Mouse (Mus musculus): ENCODE data around the gene Gm26920. TPM values are rescaled to one million over a fixed set of nuclear protein-coding genes. Genes with fewer than 3 reads are reported as not detected.
A peak's percentile ranks its signal among the peaks of the same experiment; 100 is the strongest.

Gm26920 gene
- polyA plus RNA-seq, 1 experiment, result 0.05 TPM

DNA sequence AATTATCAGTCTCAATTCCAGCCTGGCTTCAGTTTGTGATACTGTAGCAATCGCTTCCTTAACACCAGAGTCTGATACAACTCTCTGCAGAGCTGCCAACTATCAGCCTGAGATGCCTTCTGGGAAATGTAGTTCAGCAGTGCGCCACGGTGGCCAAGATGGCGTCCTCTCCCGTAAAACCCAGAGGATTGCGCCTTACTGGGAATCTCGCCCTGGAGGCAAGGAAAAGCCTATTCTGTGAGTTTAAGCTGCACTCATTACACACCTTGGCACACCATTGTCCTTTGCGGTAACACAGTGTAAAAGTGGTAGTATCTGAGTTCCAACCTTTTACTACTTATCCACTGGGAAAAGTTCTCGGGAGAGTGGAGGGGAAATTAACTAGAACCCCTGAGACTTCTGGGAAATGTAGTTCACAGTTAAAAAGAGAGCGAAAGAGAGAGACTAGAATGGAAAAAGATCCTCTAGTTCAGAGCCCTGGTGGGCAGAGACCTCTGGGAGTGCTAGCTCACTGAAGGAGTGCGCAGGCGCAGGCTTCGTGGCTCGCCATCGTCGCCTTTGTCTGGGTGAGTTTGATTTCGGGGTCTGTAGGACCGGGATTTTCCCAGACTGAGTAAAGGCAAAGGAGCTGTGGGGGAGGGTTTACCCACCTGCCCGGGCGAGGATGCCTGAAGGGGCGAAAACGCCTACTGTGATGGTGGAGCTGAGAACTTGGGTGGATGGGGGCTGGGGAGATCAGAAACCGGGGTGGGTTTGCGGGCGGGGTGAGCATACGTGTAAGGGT lies 4.6 kb upstream of the Gm26920 start, which contains the start of gene Zfp260:
Zfp260 (plus strand) TSS at position 132 of the 784 bp plus-strand sequence.
- TF ChIP-seq USF1 (IDR thresholded peaks at IDR 0.05; ENCODE audit: low read depth) (no peak), MAX (IDR thresholded peaks at IDR 0.05) (no peak), FOSL1 (IDR thresholded peaks at IDR 0.05; ENCODE audit: insufficient read depth, low read length, poor library complexity, severe bottlenecking) (no peak), MYOG (IDR thresholded peaks at IDR 0.05; ENCODE audit: control insufficient read depth, extremely low read depth, insufficient read length) (no peak), MYOD1 (IDR thresholded peaks at IDR 0.05; ENCODE audit: control insufficient read depth, insufficient read length, low read depth) (no peak), CTCF (IDR thresholded peaks at IDR 0.05; ENCODE audit: control insufficient read depth, insufficient read depth, insufficient read length) (no peak), CEBPB (IDR thresholded peaks at IDR 0.05; ENCODE audit: low read depth) (no peak)
- peak within 1 kb of the TSS; percentile 64 for H3K4me3 ChIP-seq (ENCODE audit: insufficient read depth, poor library complexity, severe bottlenecking)
- no peaks in the 10 kb centered on the region for H3K27me3 ChIP-seq (ENCODE audit: control insufficient read depth, insufficient read depth, insufficient read length)
- peaks cover 18% of the 10 kb centered on the region for H3K36me3 ChIP-seq (ENCODE audit: control insufficient read depth, insufficient read depth)
- peak within 1 kb of the TSS; percentile 92 for H3ac ChIP-seq (ENCODE audit: control insufficient read depth, insufficient read length, low read depth)
- peaks cover 31% of the 10 kb centered on the region for H3K79me3 ChIP-seq (ENCODE audit: low read depth)
- peaks cover 44% of the 10 kb centered on the region for H3K79me2 ChIP-seq (ENCODE audit: control insufficient read depth, insufficient read depth)

DNA sequence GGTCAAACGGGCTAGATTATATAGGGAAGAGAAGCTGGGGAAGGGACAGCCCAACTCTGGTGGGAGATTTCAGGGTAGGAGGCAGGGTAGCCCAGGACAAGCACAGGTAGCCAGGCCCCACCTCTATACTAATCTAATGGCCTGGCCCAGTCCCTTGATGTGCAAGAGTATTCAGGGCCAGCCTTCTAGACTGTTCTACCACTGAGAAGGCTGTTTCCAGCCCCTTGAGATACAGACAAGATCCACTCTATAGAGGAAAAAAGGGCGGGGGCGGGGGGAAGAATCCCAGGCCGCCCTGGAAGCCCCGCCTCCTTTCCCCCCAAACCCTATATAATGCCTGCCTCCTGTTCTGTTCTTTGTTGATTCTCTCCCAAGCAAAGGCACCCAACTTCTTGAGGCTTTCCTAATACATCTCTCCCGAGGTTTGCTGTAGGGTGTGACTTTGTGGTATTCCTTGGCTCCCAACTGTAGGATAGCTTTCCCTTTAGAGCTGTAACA lies 3.8 kb upstream of the Gm26920 start:
- no peaks in the 10 kb centered on the region for H3K27me3 ChIP-seq (ENCODE audit: control insufficient read depth, insufficient read depth, insufficient read length)
- no peak for TF ChIP-seq USF1 (IDR thresholded peaks at IDR 0.05; ENCODE audit: low read depth)
- no peak for TF ChIP-seq MYOG (IDR thresholded peaks at IDR 0.05; ENCODE audit: control insufficient read depth, extremely low read depth, insufficient read length)
- peaks cover 27% of the 10 kb centered on the region for H3K79me3 ChIP-seq (ENCODE audit: low read depth)
- no peak overlapping the region for H3ac ChIP-seq (ENCODE audit: control insufficient read depth, insufficient read length, low read depth)
- peaks cover 10% of the 10 kb centered on the region for H3K36me3 ChIP-seq (ENCODE audit: control insufficient read depth, insufficient read depth)
- H3K4me3 ChIP-seq (ENCODE audit: insufficient read depth, poor library complexity, severe bottlenecking), result no peak overlapping the region
- H3K79me2 ChIP-seq (ENCODE audit: control insufficient read depth, insufficient read depth), result peaks cover 45% of the 10 kb centered on the region

DNA sequence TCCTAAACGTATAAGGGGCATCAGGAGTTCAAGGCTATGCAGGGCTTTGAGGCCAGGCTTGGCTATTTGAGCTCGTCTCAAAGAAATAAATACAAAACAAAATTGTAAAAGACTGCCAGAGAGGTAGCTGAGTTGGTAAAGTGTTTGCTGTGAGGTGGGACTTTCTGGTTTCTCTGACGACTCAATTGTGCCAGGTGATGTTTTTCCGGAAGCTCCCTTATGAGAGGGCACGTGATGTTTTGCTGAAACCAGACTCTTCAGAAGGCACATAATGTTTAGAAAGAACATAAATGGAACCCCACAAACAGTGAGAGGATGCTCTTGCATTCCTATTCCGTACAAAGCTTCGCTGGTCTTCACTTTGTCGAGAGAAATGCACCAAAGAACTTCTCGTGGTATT lies 2.5 kb upstream of the Gm26920 start:
- Histone ChIP-seq H3K27me3 (ENCODE audit: control insufficient read depth, insufficient read depth, insufficient read length) (no peaks in the 10 kb centered on the region), H3K4me3 (ENCODE audit: insufficient read depth, poor library complexity, severe bottlenecking) (no peak overlapping the region), H3ac (ENCODE audit: control insufficient read depth, insufficient read length, low read depth) (no peak overlapping the region), H3K36me3 (ENCODE audit: control insufficient read depth, insufficient read depth) (peaks cover 3% of the 10 kb centered on the region), H3K79me2 (ENCODE audit: control insufficient read depth, insufficient read depth) (peaks cover 45% of the 10 kb centered on the region), H3K79me3 (ENCODE audit: low read depth) (peaks cover 20% of the 10 kb centered on the region)
- no peak for TF ChIP-seq FOSL1 (IDR thresholded peaks at IDR 0.05; ENCODE audit: insufficient read depth, low read length, poor library complexity, severe bottlenecking)
- no peak for TF ChIP-seq MYOD1 (IDR thresholded peaks at IDR 0.05; ENCODE audit: control insufficient read depth, insufficient read length, low read depth)
- no peak for TF ChIP-seq CTCF (IDR thresholded peaks at IDR 0.05; ENCODE audit: control insufficient read depth, insufficient read depth, insufficient read length)
- TF ChIP-seq MYOG (IDR thresholded peaks at IDR 0.05; ENCODE audit: control insufficient read depth, extremely low read depth, insufficient read length), result no peak
- no peak for TF ChIP-seq CEBPB (IDR thresholded peaks at IDR 0.05; ENCODE audit: low read depth)
- TF ChIP-seq USF1 (IDR thresholded peaks at IDR 0.05; ENCODE audit: low read depth), result no peak
- TF ChIP-seq MAX (IDR thresholded peaks at IDR 0.05), result no peak

DNA sequence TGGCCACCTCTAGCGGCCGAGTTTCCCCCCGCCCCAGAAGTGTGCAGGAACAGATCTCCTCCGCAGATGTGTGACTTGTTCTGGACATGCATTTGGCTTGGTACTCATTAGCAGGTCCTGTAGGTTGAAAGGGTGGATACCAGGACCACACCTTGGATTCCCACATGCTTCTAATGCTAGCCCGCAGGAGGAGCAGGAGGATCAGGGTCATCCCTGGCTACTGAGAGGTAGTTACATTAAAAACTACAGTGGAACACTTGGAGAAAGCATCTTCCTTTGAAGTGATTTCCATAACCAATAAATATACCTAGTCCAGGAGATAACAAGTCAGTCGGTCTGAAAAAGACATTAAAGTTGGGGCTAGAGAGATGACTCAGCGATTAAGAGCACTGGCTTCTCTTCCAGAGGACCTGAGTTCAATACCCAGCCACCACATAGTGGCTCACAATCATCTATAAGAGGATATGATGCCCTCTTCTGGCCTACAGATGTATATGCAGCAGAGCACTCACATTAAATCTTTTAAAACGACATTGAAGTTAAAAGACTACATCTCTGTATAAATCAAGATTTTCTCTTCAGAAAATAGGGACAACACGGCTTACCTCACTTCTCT lies 868 bp upstream of the Gm26920 start:
- Histone ChIP-seq H3K4me3 (ENCODE audit: insufficient read depth, poor library complexity, severe bottlenecking) (peak overlapping the region; percentile 39), H3K79me3 (ENCODE audit: low read depth) (peaks cover 9% of the 10 kb centered on the region), H3K36me3 (ENCODE audit: control insufficient read depth, insufficient read depth) (no peaks in the 10 kb centered on the region), H3K27me3 (ENCODE audit: control insufficient read depth, insufficient read depth, insufficient read length) (no peaks in the 10 kb centered on the region), H3ac (ENCODE audit: control insufficient read depth, insufficient read length, low read depth) (no peak overlapping the region), H3K79me2 (ENCODE audit: control insufficient read depth, insufficient read depth) (peaks cover 31% of the 10 kb centered on the region)
- TF ChIP-seq CEBPB (IDR thresholded peaks at IDR 0.05; ENCODE audit: low read depth) (no peak), FOSL1 (IDR thresholded peaks at IDR 0.05; ENCODE audit: insufficient read depth, low read length, poor library complexity, severe bottlenecking) (no peak)

DNA sequence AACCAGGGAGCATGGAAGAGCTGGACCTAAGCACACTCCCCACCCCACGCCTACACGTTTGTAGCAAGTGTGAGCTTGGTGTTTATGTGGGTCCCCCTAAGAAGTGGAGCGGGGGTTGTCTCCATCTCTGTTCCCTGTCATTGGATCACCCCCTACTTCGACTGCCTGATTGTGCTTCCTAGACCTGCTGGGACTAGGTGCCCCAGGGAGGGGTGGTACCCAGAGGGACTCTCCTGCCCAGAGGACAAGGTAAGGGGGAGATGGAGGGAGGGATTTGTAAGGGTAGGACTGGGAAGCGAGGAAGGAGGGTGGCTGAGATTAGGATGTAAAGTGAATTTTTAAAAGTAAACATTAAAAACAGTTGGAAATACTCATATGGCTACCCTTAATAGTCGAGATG lies 805 bp downstream of the Gm26920 start:
- no peaks in the 10 kb centered on the region for H3K27me3 ChIP-seq (ENCODE audit: control insufficient read depth, insufficient read depth, insufficient read length)
- peaks cover 3% of the 10 kb centered on the region for H3K79me3 ChIP-seq (ENCODE audit: low read depth)
- H3K79me2 ChIP-seq (ENCODE audit: control insufficient read depth, insufficient read depth), result peaks cover 21% of the 10 kb centered on the region
- H3K36me3 ChIP-seq (ENCODE audit: control insufficient read depth, insufficient read depth), result peaks cover 9% of the 10 kb centered on the region
- TF ChIP-seq FOSL1 (IDR thresholded peaks at IDR 0.05; ENCODE audit: insufficient read depth, low read length, poor library complexity, severe bottlenecking), result no peak
- TF ChIP-seq USF1 (IDR thresholded peaks at IDR 0.05; ENCODE audit: low read depth), result no peak
- no peak for TF ChIP-seq MYOD1 (IDR thresholded peaks at IDR 0.05; ENCODE audit: control insufficient read depth, insufficient read length, low read depth)
- TF ChIP-seq MYOG (IDR thresholded peaks at IDR 0.05; ENCODE audit: control insufficient read depth, extremely low read depth, insufficient read length), result no peak
- TF ChIP-seq CEBPB (IDR thresholded peaks at IDR 0.05; ENCODE audit: low read depth), result no peak
- TF ChIP-seq MAX (IDR thresholded peaks at IDR 0.05), result no peak
- no peak for TF ChIP-seq CTCF (IDR thresholded peaks at IDR 0.05; ENCODE audit: control insufficient read depth, insufficient read depth, insufficient read length)
- peak overlapping the region; percentile 39 for H3K4me3 ChIP-seq (ENCODE audit: insufficient read depth, poor library complexity, severe bottlenecking)
- H3ac ChIP-seq (ENCODE audit: control insufficient read depth, insufficient read length, low read depth), result peak overlapping the region; percentile 56

Measured in C2C12 (cell line).